Mouse (Mus musculus) lung, postnatal 0 days (tissue): Measurements from ENCODE around the gene Msmb. TPM values are rescaled to one million over a fixed set of nuclear protein-coding genes. Genes with fewer than 3 reads are reported as not detected.
"Not testable (repeated sequence)": the region's sequence is repeated elsewhere in the genome, so short reads cannot be mapped to it uniquely, and the experiment has no call there.

Experiments
- ATAC-seq: fragments of 200-750 bp; cut with Nextera tagmentation; 2 replicates; pipeline ENCODE4 v1.8.0; 2017; ENCODE audit warnings: moderate library complexity
- DNase-seq: peaks from one replicate; pipeline ENCODE4 v3.0.0-alpha.2; 2016; ENCODE audit warnings: low spot score
- H3K27ac ChIP-seq: fragments of 300-500 bp; sonication (generic); 2 replicates; pipeline ENCODE4 v1.5.1; 2014; ENCODE audit warnings: antibody characterized with exemption, mild to moderate bottlenecking, low read length, mixed read lengths
- H3K27me3 ChIP-seq: fragments of 300-500 bp; sonication (generic); replicated peaks from 2 replicates; pipeline ENCODE4 v1.6.1; 2014; ENCODE audit warnings: low read length, mixed read lengths; ENCODE audit not compliant: insufficient read depth
- H3K36me3 ChIP-seq: fragments of 300-500 bp; sonication (generic); 2 replicates; pipeline ENCODE4 v1.6.1; 2014; ENCODE audit warnings: low read length, mixed read lengths; ENCODE audit not compliant: insufficient read depth
- H3K4me1 ChIP-seq: fragments of 300-500 bp; sonication (generic); 2 replicates; pipeline ENCODE4 v1.6.1; 2014; ENCODE audit warnings: antibody characterized with exemption, low read depth, low read length, mixed read lengths; ENCODE audit not compliant: insufficient read depth
- H3K4me2 ChIP-seq: fragments of 300-500 bp; sonication (generic); replicated peaks from 2 replicates; pipeline ENCODE4 v1.6.1; 2014; ENCODE audit warnings: low read depth, mild to moderate bottlenecking, low read length, moderate library complexity, mixed read lengths
- H3K4me3 ChIP-seq: fragments of 300-500 bp; sonication (generic); 2 replicates; pipeline ENCODE4 v1.5.1; 2014; ENCODE audit warnings: low read depth, low read length
- H3K9ac ChIP-seq: fragments of 300-500 bp; sonication (generic); replicated peaks from 2 replicates; pipeline ENCODE4 v1.6.1; 2014; ENCODE audit warnings: low read depth, mild to moderate bottlenecking
- H3K9me3 ChIP-seq: fragments of 300-500 bp; sonication (generic); 2 replicates; pipeline ENCODE4 v1.6.1; 2016; ENCODE audit warnings: low read length, mixed read lengths
- CTCF ChIP-seq: IDR thresholded peaks from 2 replicates; pipeline ENCODE4 v1.5.1; 2016; ENCODE audit warnings: antibody characterized with exemption, mild to moderate bottlenecking
- EP300 ChIP-seq: IDR thresholded peaks from 2 replicates; pipeline ENCODE4 v1.6.1; 2016; ENCODE audit warnings: antibody characterized with exemption, mild to moderate bottlenecking, control low read depth
- WGBS: fragments of 180-500 bp; shearing (Covaris S2); extraction: QIAGEN DNeasy Blood & Tissue Kit; methylation state at CpG from one replicate; pipeline ENCODE4 v1.1.7; 2014; 5-methylcytosine and 5-hydroxymethylcytosine counted together
- polyA plus RNA-seq: library from polyadenylated mRNA; unstranded; fragments of >200 nt; fragmentation: Nextera tagmentation; extraction: Ambion mirVana; gene quantifications from 2 replicates; pipeline ENCODE4 v1.2.1, GENCODE M21; 2015

The Msmb gene
- polyA plus RNA-seq, 1 experiment from 2014 or later: not detected

GRCm38 (mm10) chr14:32103556-32103955 is 38.3 kb upstream of the Msmb start:
- H3K36me3 ChIP-seq: peaks cover 10% of the 10 kb centered on the region; the same call in 1 of the 2 replicates
- H3K4me2 ChIP-seq: no peak overlapping the region
- 80% methylated on average over 4 of the region's 4 CpGs for WGBS
- DNase-seq (no peak), ATAC-seq (no peak)
- H3K27me3 ChIP-seq: no peaks in the 10 kb centered on the region
- no peaks in the 10 kb centered on the region for H3K9me3 ChIP-seq
- no peaks in the 10 kb centered on the region for H3K4me1 ChIP-seq
- H3K27ac ChIP-seq: no peak overlapping the region
- no peak for TF ChIP-seq CTCF
- no peak for TF ChIP-seq EP300
- H3K9ac ChIP-seq: no peak overlapping the region
- H3K4me3 ChIP-seq: no peak overlapping the region

DNA sequence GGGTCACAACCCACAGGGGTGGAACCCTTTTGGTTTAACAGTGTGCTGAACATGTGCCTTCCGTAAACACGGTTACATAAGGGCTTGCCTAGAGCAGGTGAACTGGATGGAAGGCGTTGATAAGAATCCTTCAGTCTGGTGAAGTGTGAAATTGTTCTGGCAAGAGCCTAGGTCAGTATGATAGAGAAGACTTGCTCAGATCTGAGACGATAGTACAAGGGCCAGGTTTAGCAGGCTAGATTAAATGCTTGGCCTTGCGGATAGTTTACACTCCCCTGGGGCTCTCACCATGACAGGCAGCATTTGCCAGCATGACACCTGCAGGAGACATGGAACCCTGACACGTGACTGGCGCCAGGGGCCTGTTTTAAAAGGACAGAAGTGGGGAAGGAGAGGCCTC is 36.2 kb upstream of the Msmb start:
- 36% methylated on average over 7 of the region's 7 CpGs for WGBS

GRCm38 (mm10) chr14:32106911-32107310 is 34.9 kb upstream of the Msmb start:
- no peak overlapping the region for H3K9ac ChIP-seq
- ATAC-seq (no peak), DNase-seq (no peak)
- H3K4me2 ChIP-seq: no peak overlapping the region
- no peaks in the 10 kb centered on the region for H3K4me1 ChIP-seq
- H3K27me3 ChIP-seq: no peaks in the 10 kb centered on the region
- H3K4me3 ChIP-seq: no peak overlapping the region
- no peaks in the 10 kb centered on the region for H3K36me3 ChIP-seq
- no peak overlapping the region for H3K27ac ChIP-seq
- TF ChIP-seq EP300 (no peak), CTCF (no peak)
- WGBS: 85% methylated on average over 4 of the region's 4 CpGs
- H3K9me3 ChIP-seq: no peaks in the 10 kb centered on the region

More for the DNA sequence above, 36.2 kb upstream of the Msmb start:
- ATAC-seq (no peak), DNase-seq (no peak)
- H3K9me3 ChIP-seq: no peaks in the 10 kb centered on the region
- H3K9ac ChIP-seq: no peak overlapping the region
- no peak overlapping the region for H3K27ac ChIP-seq
- TF ChIP-seq CTCF: no peak
- TF ChIP-seq EP300: no peak
- no peak overlapping the region for H3K4me3 ChIP-seq
- H3K4me2 ChIP-seq: no peak overlapping the region
- H3K4me1 ChIP-seq: no peaks in the 10 kb centered on the region
- no peaks in the 10 kb centered on the region for H3K36me3 ChIP-seq
- no peaks in the 10 kb centered on the region for H3K27me3 ChIP-seq

DNA sequence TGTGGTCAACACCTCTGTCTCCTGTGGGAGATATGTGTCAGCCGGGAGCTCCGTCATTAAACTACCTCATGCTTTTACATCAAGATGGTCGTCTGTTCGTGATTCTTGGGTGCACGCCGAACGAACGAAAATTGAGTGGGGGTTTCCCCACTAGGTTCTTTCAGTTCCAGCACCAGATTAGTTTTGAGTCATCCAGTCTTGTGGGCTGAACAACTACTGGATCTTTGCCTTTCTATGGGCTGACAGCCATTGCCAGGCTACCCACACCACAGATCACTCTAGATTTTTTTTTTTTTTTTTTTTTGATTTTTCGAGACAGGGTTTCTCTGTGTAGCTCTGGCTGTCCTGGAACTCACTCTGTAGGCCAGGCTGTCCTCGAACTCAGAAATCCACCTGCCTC is 29.7 kb upstream of the Msmb start:
- H3K4me3 ChIP-seq, H3K9me3 ChIP-seq, H3K36me3 ChIP-seq, ATAC-seq, H3K27me3 ChIP-seq, H3K27ac ChIP-seq, DNase-seq, H3K9ac ChIP-seq, H3K4me2 ChIP-seq, H3K4me1 ChIP-seq: not testable (repeated sequence)
- 91% methylated on average over 10 of the region's 10 CpGs for WGBS

DNA sequence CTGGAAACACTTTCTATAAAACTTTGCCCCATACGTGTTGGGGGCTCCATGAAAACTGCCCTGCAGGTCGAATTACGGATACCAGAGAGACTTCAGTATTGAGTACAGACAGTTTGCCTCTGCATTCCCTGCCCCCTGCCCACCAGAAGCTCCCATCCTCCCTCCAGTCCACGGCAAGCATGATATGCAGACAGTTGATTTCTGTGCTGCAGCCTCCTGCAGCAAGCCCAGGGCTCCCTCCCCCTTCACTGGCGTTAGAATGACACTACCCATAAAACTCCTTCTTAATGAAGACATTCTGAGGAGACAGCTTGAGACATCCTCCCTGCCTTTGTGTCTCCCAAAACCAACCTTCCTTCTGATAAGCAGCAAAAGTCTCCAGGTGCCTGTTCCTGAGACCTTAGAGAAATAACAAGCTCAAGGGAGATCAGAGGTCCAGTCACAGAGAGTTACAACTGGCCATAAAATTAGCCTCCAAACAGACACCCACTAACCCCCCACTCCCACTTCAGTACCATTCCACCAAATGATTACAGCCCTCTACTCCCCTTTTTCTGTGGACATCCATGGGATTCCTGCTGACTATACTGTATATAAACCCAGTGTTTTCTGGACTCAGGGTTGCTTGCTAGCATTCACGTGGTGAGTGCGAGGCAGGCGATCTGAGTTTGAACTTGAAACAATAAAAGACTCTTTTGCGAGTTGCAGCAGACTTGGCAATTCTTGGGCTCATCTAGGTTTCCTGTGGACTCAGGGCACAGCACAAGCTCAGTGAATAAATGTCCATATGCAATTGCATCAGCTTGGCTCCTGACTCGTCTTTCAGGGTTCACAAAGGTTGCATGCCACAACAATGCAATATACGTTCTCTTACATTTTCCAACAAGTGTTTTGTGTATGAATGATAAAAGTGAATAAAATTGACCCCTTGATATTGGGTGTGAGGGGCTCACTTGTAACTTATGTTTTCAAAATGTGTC is 20.6 kb upstream of the Msmb start:
- Histone ChIP-seq H3K4me2 (no peak overlapping the region), H3K4me1 (no peaks in the 10 kb centered on the region), H3K27me3 (no peaks in the 10 kb centered on the region), H3K36me3 (no peaks in the 10 kb centered on the region), H3K9me3 (no peaks in the 10 kb centered on the region), H3K4me3 (no peak overlapping the region), H3K27ac (no peak overlapping the region), H3K9ac (no peak overlapping the region)
- ATAC-seq (peak; percentile 46), DNase-seq (peak; percentile 25)
- WGBS: 61% methylated on average over 11 of the region's 11 CpGs
- no peak for TF ChIP-seq CTCF
- no peak for TF ChIP-seq EP300

DNA sequence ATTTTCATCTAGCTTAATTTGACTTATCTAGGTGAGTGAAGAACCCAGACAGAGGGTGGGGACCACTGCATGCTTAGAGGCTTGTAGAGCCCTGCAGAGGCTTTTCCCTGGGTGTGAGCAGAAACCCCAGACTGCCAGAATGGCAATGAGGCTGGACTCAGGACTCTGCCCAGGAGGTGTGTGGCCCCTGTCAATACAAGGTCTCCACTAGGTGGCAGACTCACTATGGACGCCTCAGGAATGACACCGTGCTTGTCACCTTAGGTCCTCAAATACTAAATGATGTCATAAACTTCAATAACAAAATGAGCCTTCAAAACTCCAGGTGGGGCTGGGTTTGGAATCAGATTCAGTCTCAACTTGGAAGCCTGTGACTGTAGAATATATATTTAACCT is 19.9 kb upstream of the Msmb start:
- Histone ChIP-seq H3K9ac (no peak overlapping the region), H3K4me2 (no peak overlapping the region), H3K9me3 (no peaks in the 10 kb centered on the region), H3K4me1 (no peaks in the 10 kb centered on the region), H3K4me3 (no peak overlapping the region), H3K36me3 (no peaks in the 10 kb centered on the region), H3K27me3 (no peaks in the 10 kb centered on the region), H3K27ac (no peak overlapping the region)
- TF ChIP-seq EP300 (no peak), CTCF (peak; percentile 67)
- peak; percentile 47 for DNase-seq
- peak; percentile 33; the same call in 1 of the 2 replicates for ATAC-seq
- WGBS: 48% methylated on average over 2 of the region's 2 CpGs
